ENCODE assay signal across 7 mouse cellular contexts in the genomic region with DNA sequence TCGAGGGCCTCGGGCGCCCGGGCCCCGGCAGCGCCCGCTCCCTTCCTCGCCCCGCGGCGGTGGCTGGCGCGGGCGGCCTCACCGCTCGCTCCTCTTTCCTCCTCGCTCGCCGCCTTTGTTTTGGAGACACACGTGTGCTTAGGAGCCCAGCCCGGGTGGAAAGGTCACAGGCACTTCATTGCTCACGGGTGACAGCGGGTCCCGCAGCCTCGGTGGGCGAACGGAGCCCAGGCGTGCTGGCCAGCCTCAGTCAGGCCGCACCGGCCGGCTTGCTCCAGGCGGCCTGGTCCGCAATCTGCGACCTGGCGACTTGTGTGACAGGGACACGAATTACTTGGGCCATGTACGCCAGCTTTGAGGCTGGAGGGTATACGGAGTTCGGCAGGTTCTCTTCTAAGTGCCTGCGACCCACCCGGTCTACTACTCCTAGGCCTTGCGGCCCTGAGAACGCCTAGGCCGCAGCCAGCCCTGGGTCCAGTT. TPM values are rescaled to one million over a fixed set of nuclear protein-coding genes. Genes with fewer than 3 reads are reported as not detected.
DNase-seq lines count a peak whose midpoint lies in the region; ATAC-seq and TF ChIP-seq lines count a peak whose summit lies in the region.

No protein-coding gene starts in this region.

- no peak for ATAC-seq in forebrain, embryonic 14.5 days
- ATAC-seq in liver, embryonic 12.5 days: no peak
- no peak for ATAC-seq in inflammation-experienced regulatory T-cells, adult 6 months

- H3K4me1 ChIP-seq in testis, adult 2 months (ENCODE audit: control insufficient read depth, insufficient read depth, low read length): peaks cover 18% of the 10 kb centered on the region
- 0 out of 2 replicates have a peak, but pooled peaks cover 3% of the 10 kb centered on the region for H3K4me1 ChIP-seq in forebrain, embryonic 14.5 days (ENCODE audit: control insufficient read depth, insufficient read depth, low read length)
- H3K4me1 ChIP-seq in liver, embryonic 12.5 days: peaks cover 27% of the 10 kb centered on the region

- no peak for DNase-seq in testis, postnatal 10 days (ENCODE audit: low spot score)
- DNase-seq in forebrain, embryonic 14.5 days (ENCODE audit: low spot score): no peak
- no peak for DNase-seq in c-Kit-positive CD71-positive TER-119-positive erythroid progenitor cells, embryonic 14.5 days (ENCODE audit: low spot score)
- no peak for DNase-seq in frontal cortex, postnatal 10 days (ENCODE audit: low spot score in 2 of 2)

- H3K4me2 ChIP-seq in forebrain, embryonic 14.5 days (ENCODE audit: low read length): peak overlapping the region; percentile 45
- H3K4me2 ChIP-seq in liver, embryonic 12.5 days: peak overlapping the region; percentile 54

- 7% methylated on average over 42 of the region's 44 CpGs for WGBS in forebrain, embryonic 14.5 days
- 17% methylated on average over 44 of the region's 44 CpGs for WGBS in liver, embryonic 12.5 days (ENCODE audit: insufficient replicate concordance)

- H3K27ac ChIP-seq in testis, adult 2 months (ENCODE audit: control insufficient read depth, insufficient read depth, low read depth, low read length): peak overlapping the region; percentile 59
- no peak overlapping the region for H3K27ac ChIP-seq in forebrain, embryonic 14.5 days (ENCODE audit: low read depth, low read length)
- H3K27ac ChIP-seq in liver, embryonic 12.5 days: no peak overlapping the region

- no peaks in the 10 kb centered on the region for H3K9me3 ChIP-seq in forebrain, embryonic 14.5 days (replicated peaks; ENCODE audit: control insufficient read depth, low read length)
- H3K9me3 ChIP-seq in liver, embryonic 12.5 days (replicated peaks): no peaks in the 10 kb centered on the region

- no peak for TF ChIP-seq POLR2A in testis, adult 2 months (IDR thresholded peaks at IDR 0.05; ENCODE audit: control insufficient read depth, low read depth, low read length)

- peak overlapping the region; percentile 50 for H3K9ac ChIP-seq in forebrain, embryonic 14.5 days (ENCODE audit: low read length)
- H3K9ac ChIP-seq in liver, embryonic 12.5 days: 0 out of 2 replicates have a peak overlapping the region, but pooled peaks have one; percentile 27

- H3K36me3 ChIP-seq in testis, adult 2 months (ENCODE audit: control insufficient read depth, insufficient read depth, low read length): no peaks in the 10 kb centered on the region
- H3K36me3 ChIP-seq in forebrain, embryonic 14.5 days (ENCODE audit: control insufficient read depth, insufficient read depth, low read length): no peaks in the 10 kb centered on the region
- H3K36me3 ChIP-seq in liver, embryonic 12.5 days: no peaks in the 10 kb centered on the region

- H3K4me3 ChIP-seq in testis, adult 2 months (ENCODE audit: control insufficient read depth, low read depth, low read length): peak overlapping the region; percentile 91
- peak overlapping the region; percentile 25 for H3K4me3 ChIP-seq in forebrain, embryonic 14.5 days (ENCODE audit: low read depth, low read length)
- H3K4me3 ChIP-seq in liver, embryonic 12.5 days: peak overlapping the region; percentile 36

- H3K27me3 ChIP-seq in testis, adult 2 months (ENCODE audit: control insufficient read depth, insufficient read depth, low read length): no peaks in the 10 kb centered on the region
- H3K27me3 ChIP-seq in forebrain, embryonic 14.5 days (replicated peaks; ENCODE audit: control insufficient read depth, insufficient read depth, low read length): peaks cover 78% of the 10 kb centered on the region
- H3K27me3 ChIP-seq in liver, embryonic 12.5 days (replicated peaks): peaks cover 95% of the 10 kb centered on the region

- TF ChIP-seq CTCF in testis, adult 2 months (IDR thresholded peaks at IDR 0.05; ENCODE audit: control insufficient read depth, insufficient read depth, insufficient replicate concordance, low read depth, low read length): no peak

RNA-seq across cellular contexts. Expression of a gene that starts 5.1 kb away (rescaled TPM):
- 0.14 and 0.16 TPM in 2 replicates for polyA plus RNA-seq in testis, adult 2 months (2012; rRNA removed)
- polyA plus RNA-seq in forebrain, embryonic 14.5 days (2014; fragmentation: Nextera tagmentation; extraction: Ambion mirVana): 1.4 and 1.5 TPM in 2 replicates
- polyA plus RNA-seq in liver, embryonic 12.5 days (2016; fragmentation: Nextera tagmentation; extraction: Ambion mirVana): 0.25 and 0.28 TPM in 2 replicates
- not detected for polyA plus RNA-seq in inflammation-experienced regulatory T-cells, adult 6 months (2017; shearing (Covaris generic))

Comparison
In these comparisons a context has a peak if more than half of its experiments do, and no peak if none do; other contexts are left out.
1. H3K4me3 ChIP-seq: peak in every context shown above with its lines; median percentile 91 in testis, adult 2 months; 36 in liver, embryonic 12.5 days; 25 in forebrain, embryonic 14.5 days.